Mouse (Mus musculus): ENCODE measurements around the gene Cdkn2b.

- TF ChIP-seq CHD2 (IDR thresholded peaks at IDR 0.05; ENCODE audit: low read length) (no peak), MAFK (IDR thresholded peaks at IDR 0.05; ENCODE audit: insufficient replicate concordance, low read length) (no peak), KAT2A (IDR thresholded peaks at IDR 0.05; ENCODE audit: insufficient replicate concordance, low read length) (no peak), SMC3 (IDR thresholded peaks at IDR 0.05; ENCODE audit: low read depth, low read length) (no peak), EP300 (IDR thresholded peaks at IDR 0.05; ENCODE audit: low read length) (no peak)
Observed at GRCm38 (mm10) chr4:89257768-89258167, 53.1 kb downstream of the Cdkn2b start.

Measured in CH12.LX (cell line).